ENCODE assay signal across 8 mouse cellular contexts in genomic region chr2:31760486-31760885, GRCm38 (mm10). TPM values are rescaled to one million over a fixed set of nuclear protein-coding genes. Genes with fewer than 3 reads are reported as not detected.
DNase-seq lines count a peak whose midpoint lies in the region; ATAC-seq lines count a peak whose summit lies in the region.

No protein-coding gene starts in this region.

- H3K4me3 ChIP-seq in lung, embryonic 16.5 days (ENCODE audit: low read length) = peak overlapping the region; percentile 98
- peak overlapping the region; percentile 83 for H3K4me3 ChIP-seq in embryonic facial prominence, embryonic 15.5 days (replicated peaks)
- peak overlapping the region; percentile 92 for H3K4me3 ChIP-seq in limb, embryonic 10.5 days
- peak overlapping the region; percentile 62 for H3K4me3 ChIP-seq in neural tube, embryonic 15.5 days (replicated peaks)

- no peaks in the 10 kb centered on the region for H3K9me3 ChIP-seq in lung, embryonic 16.5 days (ENCODE audit: control insufficient read depth, low read length)
- H3K9me3 ChIP-seq in embryonic facial prominence, embryonic 15.5 days (replicated peaks) = no peaks in the 10 kb centered on the region
- no peaks in the 10 kb centered on the region for H3K9me3 ChIP-seq in limb, embryonic 10.5 days (replicated peaks)
- no peaks in the 10 kb centered on the region for H3K9me3 ChIP-seq in neural tube, embryonic 15.5 days (replicated peaks)

- WGBS in lung, embryonic 16.5 days = 0% methylated on average over 1 of the region's 1 CpGs
- WGBS in embryonic facial prominence, embryonic 15.5 days = 0% methylated on average over 1 of the region's 1 CpGs
- 0% methylated on average over 1 of the region's 1 CpGs for WGBS in limb, embryonic 10.5 days
- 4% methylated on average over 1 of the region's 1 CpGs for WGBS in neural tube, embryonic 15.5 days

- ATAC-seq in lung, embryonic 16.5 days (ENCODE audit: low read depth) = no peak
- ATAC-seq in embryonic facial prominence, embryonic 15.5 days (ENCODE audit: insufficient number of reproducible peaks, low FRiP score, low TSS enrichment, low read depth) = no peak
- no peak for ATAC-seq in neural tube, embryonic 15.5 days (ENCODE audit: low FRiP score)
- ATAC-seq in monocyte, adult 5-6 weeks (replicated peaks; ENCODE audit: insufficient number of reproducible peaks, low FRiP score, low TSS enrichment, poor library complexity, severe bottlenecking) = no peak

- H3K36me3 ChIP-seq in lung, embryonic 16.5 days (ENCODE audit: control insufficient read depth, insufficient read depth, low read length) = no peaks in the 10 kb centered on the region
- H3K36me3 ChIP-seq in embryonic facial prominence, embryonic 15.5 days = no peaks in the 10 kb centered on the region
- H3K36me3 ChIP-seq in limb, embryonic 10.5 days = peaks cover 20% of the 10 kb centered on the region
- H3K36me3 ChIP-seq in neural tube, embryonic 15.5 days = no peaks in the 10 kb centered on the region

- H3K4me1 ChIP-seq in lung, embryonic 16.5 days (replicated peaks; ENCODE audit: control insufficient read depth, insufficient read depth, low read length) = peaks cover 44% of the 10 kb centered on the region
- peaks cover 30% of the 10 kb centered on the region for H3K4me1 ChIP-seq in embryonic facial prominence, embryonic 15.5 days
- H3K4me1 ChIP-seq in limb, embryonic 10.5 days = peaks cover 47% of the 10 kb centered on the region
- peaks cover 55% of the 10 kb centered on the region for H3K4me1 ChIP-seq in neural tube, embryonic 15.5 days

- no peak for DNase-seq in lung, postnatal 14 days
- DNase-seq in limb, embryonic 10.5 days (ENCODE audit: low spot score) = peak; percentile 47
- DNase-seq in embryo, embryonic 9.5 days (ENCODE audit: extremely low spot score) = no peak
- DNase-seq in urinary bladder, postnatal 14 days (ENCODE audit: low spot score) = no peak

- H3K27ac ChIP-seq in lung, embryonic 16.5 days (ENCODE audit: low read length) = peak overlapping the region; percentile 98
- peak overlapping the region; percentile 95 for H3K27ac ChIP-seq in embryonic facial prominence, embryonic 15.5 days (replicated peaks)
- H3K27ac ChIP-seq in limb, embryonic 10.5 days = peak overlapping the region; percentile 100
- H3K27ac ChIP-seq in neural tube, embryonic 15.5 days (replicated peaks) = peak overlapping the region; percentile 79; the same call in 1 of the 2 replicates

- peak overlapping the region; percentile 89 for H3K4me2 ChIP-seq in lung, embryonic 16.5 days (ENCODE audit: low read depth, low read length)
- H3K4me2 ChIP-seq in embryonic facial prominence, embryonic 15.5 days (replicated peaks) = peak overlapping the region; percentile 70
- H3K4me2 ChIP-seq in neural tube, embryonic 15.5 days = peak overlapping the region; percentile 93

- no peaks in the 10 kb centered on the region for H3K27me3 ChIP-seq in lung, embryonic 16.5 days (ENCODE audit: control insufficient read depth, insufficient read depth, low read depth, low read length)
- no peaks in the 10 kb centered on the region for H3K27me3 ChIP-seq in embryonic facial prominence, embryonic 15.5 days
- H3K27me3 ChIP-seq in limb, embryonic 10.5 days (ENCODE audit: low read depth, poor library complexity, severe bottlenecking) = no peaks in the 10 kb centered on the region
- H3K27me3 ChIP-seq in neural tube, embryonic 15.5 days (replicated peaks) = no peaks in the 10 kb centered on the region

- H3K9ac ChIP-seq in lung, embryonic 16.5 days (ENCODE audit: low read length) = peak overlapping the region; percentile 100
- peak overlapping the region; percentile 96 for H3K9ac ChIP-seq in embryonic facial prominence, embryonic 15.5 days
- peak overlapping the region; percentile 68 for H3K9ac ChIP-seq in neural tube, embryonic 15.5 days (replicated peaks)

RNA-seq across cellular contexts. Expression of gene Qrfp, which starts 49.9 kb away (rescaled TPM):
- polyA plus RNA-seq in lung, embryonic 16.5 days (2015; fragmentation: Nextera tagmentation; extraction: Ambion mirVana) = 0.10 TPM in 1 of 2 replicates, not detected in the other
- 0.07 TPM in 1 of 2 replicates, not detected in the other for polyA plus RNA-seq in embryonic facial prominence, embryonic 15.5 days (2015; fragmentation: Nextera tagmentation; extraction: Ambion mirVana)
- 0.06 and 0.23 TPM in 2 replicates for polyA plus RNA-seq in limb, embryonic 10.5 days (2016; fragmentation: Nextera tagmentation; extraction: Ambion mirVana)
- polyA plus RNA-seq in neural tube, embryonic 15.5 days (2015; fragmentation: Nextera tagmentation; extraction: Ambion mirVana) = 0.23 TPM in 1 of 2 replicates, not detected in the other
- 9.8 to 19.1 TPM (median 10.5 TPM) in 3 replicates for total RNA-seq in monocyte, adult 5-6 weeks (2017)
